ENCODE assay signal across 10 mouse cellular contexts in genomic region chr1:78309280-78309679, GRCm38 (mm10). TPM values are rescaled to one million over a fixed set of nuclear protein-coding genes. Genes with fewer than 3 reads are reported as not detected.
A peak's percentile ranks its signal among the peaks of the same experiment; 100 is the strongest.
DNase-seq lines count a peak whose midpoint lies in the region; ATAC-seq lines count a peak whose summit lies in the region.
"Had no signal": no experiment of that assay in that cellular context is flagged by ENCODE, and none has a peak within 500 bp of the region (broad histone marks: within the 10 kb centered on the region; RNA-seq: fewer than 3 reads in every experiment).

No protein-coding gene starts in this region.

- whole genome bisulfite sequencing in intestine, embryonic 14.5 days = 6% methylated on average over 9 of the region's 9 CpGs
- WGBS in limb, embryonic 13.5 days = 2% methylated on average over 9 of the region's 9 CpGs

- no peaks in the 10 kb centered on the region for H3K36me3 ChIP-seq in intestine, embryonic 14.5 days (ENCODE audit: control insufficient read depth, insufficient read depth, low read length)
- H3K36me3 ChIP-seq in limb, embryonic 13.5 days = no peaks in the 10 kb centered on the region
- H3K36me3 ChIP-seq: heart, embryonic 15.5 days had no signal

- no peaks in the 10 kb centered on the region for H3K9me3 ChIP-seq in intestine, embryonic 14.5 days (ENCODE audit: control insufficient read depth, low read length)
- no peaks in the 10 kb centered on the region for H3K9me3 ChIP-seq in limb, embryonic 13.5 days
- H3K9me3 ChIP-seq: heart, embryonic 15.5 days had no signal

- peaks cover 12% of the 10 kb centered on the region; the same call in 1 of the 2 replicates for H3K4me1 ChIP-seq in intestine, embryonic 14.5 days (replicated peaks; ENCODE audit: control insufficient read depth, insufficient read depth, low read length)
- H3K4me1 ChIP-seq in limb, embryonic 13.5 days = peaks cover 25% of the 10 kb centered on the region

- no peak overlapping the region for H3K9ac ChIP-seq in intestine, embryonic 14.5 days (ENCODE audit: low read length)
- H3K9ac ChIP-seq in limb, embryonic 13.5 days = no peak overlapping the region

- H3K27ac ChIP-seq in intestine, embryonic 14.5 days (ENCODE audit: low read depth) = no peak overlapping the region
- H3K27ac ChIP-seq in limb, embryonic 13.5 days = no peak overlapping the region
- H3K27ac ChIP-seq: heart, embryonic 15.5 days had no signal

- H3K4me2 ChIP-seq in intestine, embryonic 14.5 days (ENCODE audit: low read length) = peak overlapping the region; percentile 76
- no peak overlapping the region; the same call in 1 of the 2 replicates for H3K4me2 ChIP-seq in limb, embryonic 13.5 days (replicated peaks)

- 0 out of 2 replicates have a peak overlapping the region, but pooled peaks have one; percentile 54 for H3K4me3 ChIP-seq in intestine, embryonic 14.5 days (ENCODE audit: low read depth, low read length)
- 0 out of 2 replicates have a peak overlapping the region, but pooled peaks have one; percentile 58 for H3K4me3 ChIP-seq in limb, embryonic 13.5 days

- peak; percentile 35 for DNase-seq in kidney, adult 11 months
- no peak for DNase-seq in kidney, postnatal 10 days
- peak; percentile 10 to 30 for DNase-seq in cerebellum, postnatal 14 days
- DNase-seq in intestine, embryonic 14.5 days (ENCODE audit: low spot score) = peak; percentile 63
- DNase-seq in spleen, adult 12 weeks (ENCODE audit: low spot score) = no peak
- no peak for DNase-seq in layer of hippocampus, postnatal 14 days (ENCODE audit: low spot score in 2 of 2)
- DNase-seq in thymus, postnatal 25 days = no peak
- DNase-seq: lung, embryonic 14.5 days had no signal

- H3K27me3 ChIP-seq in intestine, embryonic 14.5 days (replicated peaks; ENCODE audit: control insufficient read depth, insufficient read depth, low read length) = peaks cover 25% of the 10 kb centered on the region
- peaks cover 45% of the 10 kb centered on the region for H3K27me3 ChIP-seq in limb, embryonic 13.5 days

- peak; percentile 16; the same call in 1 of the 2 replicates for ATAC-seq in intestine, embryonic 14.5 days (replicated peaks; ENCODE audit: low FRiP score, low TSS enrichment, low read depth)
- ATAC-seq in limb, embryonic 13.5 days (ENCODE audit: low FRiP score, low read depth) = no peak

RNA-seq across cellular contexts. Expression of gene Sgpp2, which starts 0.9 kb away (rescaled TPM):
- 37.8 and 43.2 TPM in 2 replicates for polyA plus RNA-seq in intestine, embryonic 14.5 days (2014; fragmentation: Nextera tagmentation; extraction: Ambion mirVana)
- 0.70 and 0.76 TPM in 2 replicates for polyA plus RNA-seq in limb, embryonic 13.5 days (2015; fragmentation: Nextera tagmentation; extraction: Ambion mirVana)
- total RNA-seq in layer of hippocampus, postnatal 14 days (2021) = 1 to 10 TPM; 2.1 to 4.1 TPM

Comparison
In these comparisons a context has a peak if more than half of its experiments do, and no peak if none do; other contexts are left out.
1. DNase-seq: peak in kidney, adult 11 months (single experiment), cerebellum, postnatal 14 days (2 of 2) and intestine, embryonic 14.5 days (single experiment); none in kidney, postnatal 10 days (single experiment), spleen, adult 12 weeks (single experiment), layer of hippocampus, postnatal 14 days (0 of 2) and thymus, postnatal 25 days (single experiment).
2. RNA of gene Sgpp2, which starts 0.9 kb away (polyA plus RNA-seq): 37.8 to 43.2 TPM in intestine, embryonic 14.5 days; 0.70 to 0.76 TPM in limb, embryonic 13.5 days; every median in the first group is over 10 times any median in the second.